Mouse (Mus musculus) kidney, adult 2 months (tissue): ENCODE results near the gene E130114P18Rik.

ENCODE experiments used
- CTCF ChIP-seq: fragments of 200-500 bp; conservative IDR thresholded peaks from 2 replicates; pipeline ENCODE4 v1.5.1; 2011; ENCODE audit warnings: low read depth, mild to moderate bottlenecking, control low read depth, low read length, moderate library complexity, mixed read lengths; ENCODE audit not compliant: insufficient read depth, insufficient read length
- POLR2A ChIP-seq: fragments of 200-500 bp; IDR thresholded peaks from one replicate; pipeline ENCODE4 v1.6.1; 2011; ENCODE audit warnings: low read depth, low read length, control low read depth

- TF ChIP-seq POLR2A = no peak
- no peak for TF ChIP-seq CTCF
Measured at GRCm38 (mm10) chr4:97793931-97794330, 16.1 kb upstream of the E130114P18Rik start.
